In genomic region chr1:86256311-86256710, GRCm38 (mm10) we compare ENCODE assay signal across 16 mouse cellular contexts. TPM values are rescaled to one million over a fixed set of nuclear protein-coding genes. Genes with fewer than 3 reads are reported as not detected.
DNase-seq lines count a peak whose midpoint lies in the region.
"Had no signal": no experiment of that assay in that cellular context is flagged by ENCODE, and none has a peak within 500 bp of the region (broad histone marks: within the 10 kb centered on the region; RNA-seq: fewer than 3 reads in every experiment).

No protein-coding gene starts in this region.

- peak; percentile 36 for DNase-seq in 416B (ENCODE audit: low read depth)
- peak; percentile 15 for DNase-seq in cerebellum, adult 11 months
- peak; percentile 57 for DNase-seq in cerebellum, adult 9-10 months
- peak; percentile 34 to 43 for DNase-seq in cerebellum, postnatal 36 days
- DNase-seq in gastrocnemius, postnatal 10 days, result no peak
- DNase-seq in lung, postnatal 36 days, result no peak
- DNase-seq in thymus, postnatal 14 days, result no peak
- DNase-seq: adrenal gland, postnatal 10 days; gastrocnemius, postnatal 25 days; heart, adult 11 months; kidney, postnatal 25 days; lung, embryonic 14.5 days; lung, postnatal 14 days; retina, postnatal 1 day; right cerebral cortex, postnatal 14 days had no signal

RNA-seq across cellular contexts. Expression of gene B3gnt7, which starts 46.3 kb away (rescaled TPM):
- total RNA-seq in gastrocnemius, postnatal 10 days (2021), result under 1 TPM; 0.09 to 0.29 TPM
- total RNA-seq: gastrocnemius, postnatal 25 days; liver, adult 2 months had no signal

Comparison
In these comparisons a context has a peak if more than half of its experiments do, and no peak if none do; other contexts are left out.
1. DNase-seq: peak in 416B (single experiment), cerebellum, adult 11 months (single experiment), cerebellum, adult 9-10 months (single experiment) and cerebellum, postnatal 36 days (2 of 2); none in gastrocnemius, postnatal 10 days (single experiment), lung, postnatal 36 days (single experiment) and thymus, postnatal 14 days (single experiment).